Mouse (Mus musculus) neutrophil, adult 5-6 weeks (primary cell): ENCODE results near the gene Mettl18. TPM values are rescaled to one million over a fixed set of nuclear protein-coding genes. Genes with fewer than 3 reads are reported as not detected.
"Not testable (repeated sequence)": the region's sequence is repeated elsewhere in the genome, so short reads cannot be mapped to it uniquely, and the experiment has no call there.

Experiments used
- ATAC-seq: fragments of 151-379, 151-347 bp; 2 replicates; pipeline ENCODE4 v1.8.0; 2017; ENCODE audit warnings: mild to moderate bottlenecking, moderate TSS enrichment; ENCODE audit not compliant: insufficient number of reproducible peaks, poor library complexity, low FRiP score, severe bottlenecking; ENCODE audit errors: extremely low read depth
- total RNA-seq: library from RNA; stranded (forward); fragments of 200-1000 nt; gene quantifications from 2 replicates; pipeline ENCODE4 v1.2.3, GENCODE M21; 2017

Mettl18 gene
- total RNA-seq, result 14.5 and 14.7 TPM in 2 replicates

- peak; percentile 99 for ATAC-seq
Observed at GRCm38 (mm10) chr1:163994721-163995608, at the start of gene Mettl18, which contains the start of gene BC055324. TSS of gene Mettl18 (plus strand) at chr1:163994889. TSS of gene BC055324 (minus strand) at chr1:163994796.

DNA sequence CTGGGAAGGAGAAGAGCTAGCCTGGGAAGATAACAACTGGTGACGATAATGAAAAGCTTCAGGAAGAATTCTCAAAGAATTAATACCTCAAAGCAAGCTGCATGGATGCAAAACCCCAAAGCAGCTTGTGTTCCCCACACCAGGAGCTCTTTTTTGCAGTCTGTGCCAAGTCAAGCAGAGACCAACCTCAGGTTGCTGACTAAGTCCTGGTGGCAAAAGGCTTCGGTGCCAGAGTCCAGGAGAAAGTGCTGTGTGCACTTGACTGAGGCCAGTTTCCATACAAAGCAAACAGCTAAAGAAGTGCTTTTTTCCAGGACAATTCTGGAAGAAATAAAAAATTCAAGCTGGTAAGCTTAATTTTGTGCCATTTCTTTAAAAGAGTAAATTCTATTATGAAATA lies 41.3 kb upstream of the Mettl18 start:
- no peak for ATAC-seq

DNA sequence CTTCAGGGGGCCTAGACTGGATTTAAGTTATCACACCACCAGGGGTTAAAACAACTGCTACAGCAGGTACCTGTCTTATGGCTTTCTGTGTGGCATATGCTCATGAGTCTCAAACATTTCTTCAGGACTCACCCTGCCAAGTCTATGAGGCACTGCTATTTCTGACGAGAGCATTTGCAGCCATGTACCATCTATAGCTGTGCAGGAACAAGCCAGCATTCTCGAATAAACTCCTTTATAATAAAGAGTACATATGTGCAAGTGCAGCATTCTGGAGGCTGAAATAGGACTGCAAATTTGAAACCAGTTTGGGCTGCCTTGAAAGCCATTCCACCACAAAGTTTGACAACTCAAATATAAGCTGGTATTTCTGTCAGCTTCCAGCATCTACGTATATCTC lies 36.7 kb upstream of the Mettl18 start:
- ATAC-seq, result no peak

DNA sequence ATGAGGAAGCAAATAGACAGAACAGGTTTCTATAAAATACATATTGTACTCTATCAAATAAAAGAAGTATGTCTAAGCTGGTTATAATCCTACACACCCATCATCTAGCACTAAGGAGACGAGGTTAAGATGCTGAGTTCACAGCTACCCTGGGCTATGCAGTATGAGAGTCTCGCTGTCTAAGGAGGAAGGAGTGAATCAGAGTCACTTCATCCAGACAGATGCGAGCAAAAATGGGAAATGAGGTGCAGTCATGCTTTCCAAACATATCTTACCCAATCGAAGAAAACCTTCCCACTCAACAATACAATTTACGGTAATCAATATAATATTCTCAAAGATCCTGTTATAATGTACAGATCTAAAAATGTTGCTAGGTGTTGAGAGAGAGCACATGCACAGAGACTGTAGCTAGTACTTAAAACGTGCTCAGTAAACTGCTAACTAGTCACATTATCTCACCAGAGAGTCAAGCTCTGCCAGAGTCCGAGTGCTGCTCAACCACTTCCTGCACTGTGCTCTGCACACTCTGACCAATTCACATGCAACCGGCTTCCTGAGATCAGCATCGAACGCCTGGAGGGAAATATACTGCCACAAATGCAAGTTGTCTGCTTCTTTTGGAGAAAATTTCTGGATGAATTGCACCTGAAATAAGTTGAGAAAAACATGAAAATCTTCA lies 30.5 kb upstream of the Mettl18 start:
- ATAC-seq, result no peak

DNA sequence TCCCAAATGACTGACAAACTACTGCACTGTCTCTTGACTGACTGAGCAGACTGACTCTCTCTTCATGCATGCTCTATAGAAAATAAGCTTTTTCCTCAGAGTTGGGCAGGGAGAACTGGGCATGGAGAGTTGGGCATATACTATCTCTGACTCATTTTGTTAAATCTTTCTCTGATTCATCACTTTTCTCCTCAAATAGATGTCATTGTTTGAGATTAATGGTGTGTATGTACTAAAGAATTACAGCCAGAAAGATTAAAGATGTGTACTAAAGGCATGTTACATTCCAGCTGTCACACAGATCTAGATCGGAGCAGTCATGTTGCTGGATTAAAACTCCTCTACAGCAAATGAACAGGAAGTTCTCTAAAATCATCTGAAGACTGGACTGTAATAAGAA lies 20.2 kb upstream of the Mettl18 start:
- no peak for ATAC-seq

- no peak for ATAC-seq
Observed at GRCm38 (mm10) chr1:163975088-163975487, 19.6 kb upstream of the Mettl18 start.

DNA sequence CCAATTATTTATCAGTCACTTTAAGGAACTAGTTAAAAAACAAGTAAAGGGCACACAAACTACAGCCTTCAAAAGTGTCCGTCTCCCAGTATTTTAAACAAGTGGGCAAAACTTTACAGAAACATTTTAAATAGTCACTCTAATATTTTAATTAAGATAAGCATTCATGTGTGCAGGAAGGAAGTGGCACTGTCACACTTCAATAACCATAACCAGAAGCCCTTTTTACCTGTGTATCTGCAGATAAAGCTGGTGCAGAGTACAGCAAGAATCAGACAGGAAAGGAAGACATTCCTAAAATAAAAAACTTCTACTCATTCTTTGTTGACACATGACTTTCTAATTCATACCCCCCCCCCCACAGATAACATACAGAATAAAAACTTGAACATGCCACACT lies 18.2 kb upstream of the Mettl18 start:
- no peak for ATAC-seq

GRCm38 (mm10) chr1:163992371-163992770 lies 2.3 kb upstream of the Mettl18 start:
- no peak for ATAC-seq

- ATAC-seq, result peak; percentile 13; the same call in 1 of the 2 replicates
Observed at GRCm38 (mm10) chr1:163994173-163994720, 442 bp upstream of the Mettl18 start.

DNA sequence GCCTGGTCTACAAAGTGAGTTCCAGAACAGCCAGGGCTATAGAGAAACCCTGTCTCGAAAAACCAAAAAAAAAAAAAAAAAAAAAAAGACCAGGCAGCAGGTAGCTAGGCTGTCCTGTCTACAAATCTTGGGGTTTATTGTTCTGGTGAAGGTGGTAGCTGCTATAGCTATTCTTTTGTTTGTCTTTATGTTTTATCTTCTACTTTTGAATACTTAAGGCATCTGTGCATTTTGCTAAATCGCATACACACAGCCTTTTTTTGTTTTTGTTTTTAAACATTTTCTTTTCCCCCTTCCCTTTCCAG lies 872 bp downstream of the Mettl18 start:
- ATAC-seq, result no peak

GRCm38 (mm10) chr1:164001831-164002452 lies 7.3 kb downstream of the Mettl18 start:
- no peak for ATAC-seq

DNA sequence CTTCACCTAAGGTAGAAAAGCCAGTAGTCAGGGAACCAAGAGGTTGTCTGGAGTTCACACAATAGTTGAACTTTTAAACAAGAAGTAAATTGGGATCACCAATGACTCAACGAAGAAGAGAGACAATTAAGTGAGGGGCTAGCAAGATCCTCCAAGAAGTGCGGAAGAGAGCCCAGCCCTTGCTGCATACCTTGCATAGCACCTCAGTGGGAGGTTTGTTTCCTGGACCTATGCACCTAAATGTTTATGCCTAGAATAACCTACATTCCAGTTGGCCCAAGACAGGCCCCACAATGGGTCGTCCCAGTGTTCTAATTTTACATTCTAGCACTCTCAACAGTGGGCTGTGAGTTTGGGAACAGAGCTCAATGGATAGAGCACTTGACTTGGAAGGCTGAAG lies 9.6 kb downstream of the Mettl18 start:
- ATAC-seq, result no peak

DNA sequence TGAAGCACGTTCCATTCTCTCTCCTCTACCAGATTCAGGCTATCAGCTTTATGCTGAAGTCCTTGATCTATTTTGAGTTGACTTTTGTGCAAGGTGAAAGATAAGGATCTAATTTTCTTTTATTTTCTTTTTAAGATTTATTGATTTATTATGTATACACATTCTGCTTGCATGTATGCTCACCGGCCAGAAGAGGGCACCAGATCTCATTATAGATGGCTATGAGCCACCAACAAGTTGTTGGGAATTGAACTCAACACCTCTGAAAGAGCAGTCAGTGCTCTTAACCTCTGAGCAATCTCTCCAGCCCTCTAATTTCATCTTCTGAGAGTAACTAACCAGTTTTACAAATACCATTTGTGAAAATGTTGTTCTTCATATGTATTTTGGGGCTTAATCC lies 14.5 kb downstream of the Mettl18 start:
- peak; percentile 51; the same call in 1 of the 2 replicates for ATAC-seq

- no peak for ATAC-seq
Observed at GRCm38 (mm10) chr1:164014616-164015015, 19.9 kb downstream of the Mettl18 start.

GRCm38 (mm10) chr1:164018221-164018896 lies 23.7 kb downstream of the Mettl18 start:
- ATAC-seq, result no peak

GRCm38 (mm10) chr1:164019789-164020188 lies 25.1 kb downstream of the Mettl18 start:
- no peak for ATAC-seq

- ATAC-seq, result not testable (repeated sequence)
Observed at GRCm38 (mm10) chr1:164020746-164021145, 26.1 kb downstream of the Mettl18 start.

DNA sequence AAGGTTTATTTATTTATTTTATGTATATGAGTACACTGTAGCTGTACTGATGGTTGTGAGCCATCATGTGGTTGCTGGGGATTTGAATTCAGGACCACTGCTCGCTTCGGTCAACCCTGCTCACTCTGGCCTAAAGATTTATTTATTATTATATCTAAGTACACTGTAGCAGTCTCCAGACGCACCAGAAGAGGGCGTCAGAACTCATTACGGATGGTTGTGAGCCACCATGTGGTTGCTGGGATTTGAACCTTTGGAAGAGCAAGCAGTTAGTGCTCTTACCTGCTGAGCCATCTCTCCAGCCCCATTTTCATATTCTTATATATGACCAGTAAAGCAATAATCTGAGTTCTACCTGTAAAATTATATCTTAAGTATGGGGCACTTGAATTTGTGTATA lies 27.4 kb downstream of the Mettl18 start:
- not testable (repeated sequence) for ATAC-seq

- ATAC-seq, result no peak
Observed at GRCm38 (mm10) chr1:164025685-164026084, 31.0 kb downstream of the Mettl18 start.
